Mouse (Mus musculus) c-Kit-positive CD71-positive TER-119-positive erythroid progenitor cells, embryonic 14.5 days (primary cell): Measurements from ENCODE around the gene Abcc1.

Experiments used
- DNase-seq: peaks from one replicate; pipeline ENCODE4 v3.0.0-alpha.2; 2013; ENCODE audit warnings: low spot score

Abcc1 gene

GRCm38 (mm10) chr16:14361362-14362098 lies at the start of gene Abcc1:
Gene Abcc1 (plus strand): TSS chr16:14361558.
- DNase-seq = peak; percentile 54

- no peak for DNase-seq
Measured at GRCm38 (mm10) chr16:14312914-14313313, 48.4 kb upstream of the Abcc1 start.

- DNase-seq = peak; percentile 95
Measured at GRCm38 (mm10) chr16:14316884-14317876, 44.2 kb upstream of the Abcc1 start, which contains the start of gene Fopnl. Gene Fopnl (minus strand): TSS chr16:14317405.

- DNase-seq = no peak
Measured at GRCm38 (mm10) chr16:14319681-14320080, 41.7 kb upstream of the Abcc1 start.

GRCm38 (mm10) chr16:14320494-14320893 lies 40.9 kb upstream of the Abcc1 start:
- no peak for DNase-seq

- no peak for DNase-seq
Measured at GRCm38 (mm10) chr16:14328156-14328555, 33.2 kb upstream of the Abcc1 start.

- no peak for DNase-seq
Measured at GRCm38 (mm10) chr16:14344967-14345366, 16.4 kb upstream of the Abcc1 start.

GRCm38 (mm10) chr16:14351571-14351970 lies 9.8 kb upstream of the Abcc1 start:
- no peak for DNase-seq

- no peak for DNase-seq
Measured at GRCm38 (mm10) chr16:14352234-14352633, 9.1 kb upstream of the Abcc1 start.

- peak; percentile 35 for DNase-seq
Measured at GRCm38 (mm10) chr16:14352663-14353062, 8.7 kb upstream of the Abcc1 start.

- DNase-seq = no peak
Measured at GRCm38 (mm10) chr16:14357859-14358258, 3.5 kb upstream of the Abcc1 start.

- no peak for DNase-seq
Measured at GRCm38 (mm10) chr16:14358531-14358930, 2.8 kb upstream of the Abcc1 start.

- DNase-seq = no peak
Measured at GRCm38 (mm10) chr16:14360931-14361330, 427 bp upstream of the Abcc1 start.

GRCm38 (mm10) chr16:14362099-14362820 lies 902 bp downstream of the Abcc1 start:
- no peak for DNase-seq

GRCm38 (mm10) chr16:14363496-14363895 lies 2.1 kb downstream of the Abcc1 start:
- no peak for DNase-seq

GRCm38 (mm10) chr16:14364066-14364465 lies 2.7 kb downstream of the Abcc1 start:
- no peak for DNase-seq

- no peak for DNase-seq
Measured at GRCm38 (mm10) chr16:14365457-14365856, 4.1 kb downstream of the Abcc1 start.

GRCm38 (mm10) chr16:14366017-14366416 lies 4.7 kb downstream of the Abcc1 start:
- no peak for DNase-seq

GRCm38 (mm10) chr16:14371367-14371766 lies 10.0 kb downstream of the Abcc1 start:
- DNase-seq = no peak

GRCm38 (mm10) chr16:14372382-14372781 lies 11.0 kb downstream of the Abcc1 start:
- no peak for DNase-seq

- DNase-seq = peak; percentile 29
Measured at GRCm38 (mm10) chr16:14372817-14373301, 11.5 kb downstream of the Abcc1 start.

GRCm38 (mm10) chr16:14375942-14376341 lies 14.6 kb downstream of the Abcc1 start:
- no peak for DNase-seq
